33 mouse cellular contexts compared by ENCODE assay signal in the genomic region with DNA sequence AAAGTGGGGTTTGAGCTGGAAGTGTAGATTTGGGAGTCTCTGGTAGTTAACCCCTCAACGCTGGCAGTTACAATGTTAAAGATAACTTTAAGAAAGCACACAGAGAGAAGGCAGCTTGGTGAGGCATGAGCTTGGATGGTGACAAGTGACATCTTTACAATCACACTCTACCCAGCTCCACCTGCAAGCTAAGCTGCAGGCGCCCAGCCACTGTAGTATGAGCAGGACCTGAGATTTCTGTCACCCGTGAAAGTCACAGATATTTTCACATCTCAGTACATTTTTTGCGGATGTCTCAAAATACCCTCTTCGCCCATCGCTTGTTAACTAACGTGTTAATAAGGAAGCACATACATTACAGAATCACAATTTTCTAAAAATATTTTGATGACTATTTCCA. TPM values are rescaled to one million over a fixed set of nuclear protein-coding genes. Genes with fewer than 3 reads are reported as not detected.
A peak's percentile ranks its signal among the peaks of the same experiment; 100 is the strongest.
DNase-seq lines count a peak whose midpoint lies in the region; TF ChIP-seq lines count a peak whose summit lies in the region.
"Had no signal": no experiment of that assay in that cellular context is flagged by ENCODE, and none has a peak within 500 bp of the region (broad histone marks: within the 10 kb centered on the region; RNA-seq: fewer than 3 reads in every experiment).

No protein-coding gene starts in this region.

- peaks cover 3% of the 10 kb centered on the region; the same call in 1 of the 2 replicates for H3K4me1 ChIP-seq in heart, adult 2 months (ENCODE audit: control insufficient read depth, insufficient read depth, low read length)
- H3K4me1 ChIP-seq: forebrain, embryonic 13.5 days; limb, embryonic 15.5 days; neural tube, embryonic 15.5 days; stomach, embryonic 15.5 days had no signal

- H3K36me3 ChIP-seq in heart, adult 2 months (ENCODE audit: control insufficient read depth, insufficient read depth, low read length): no peaks in the 10 kb centered on the region
- H3K36me3 ChIP-seq: heart, embryonic 13.5 days; limb, embryonic 10.5 days; limb, embryonic 15.5 days; liver, embryonic 13.5 days; neural tube, embryonic 15.5 days; stomach, embryonic 15.5 days had no signal

- peak; percentile 33 for DNase-seq in right cerebral cortex, adult 18-20 months
- no peak for DNase-seq in right cerebral cortex, postnatal 4 days
- peak; percentile 65 for DNase-seq in brain, adult 2 months (ENCODE audit: low read depth, low spot score)
- DNase-seq in left cerebral cortex, postnatal 14 days (ENCODE audit: low spot score in 2 of 2): peak; percentile 45 to 53
- no peak for DNase-seq in thymus, postnatal 0 days (ENCODE audit: low spot score)
- no peak for DNase-seq in heart, adult 2 months
- DNase-seq: adrenal gland, adult 2 months; adrenal gland, postnatal 36 days; cerebellum, adult 8-10 months; cerebellum, postnatal 25 days; kidney, adult 9 months; kidney, postnatal 14 days; liver, embryonic 13.5 days; lung, adult 18-20 months; midbrain, embryonic 14.5 days; retina, postnatal 1 day; thymus, postnatal 4 days had no signal

- H3K27me3 ChIP-seq in heart, adult 2 months (ENCODE audit: control insufficient read depth, insufficient read depth, low read length): no peaks in the 10 kb centered on the region
- H3K27me3 ChIP-seq: CH12.LX; forebrain, embryonic 13.5 days; heart, embryonic 13.5 days; limb, embryonic 15.5 days; liver, embryonic 13.5 days; neural tube, embryonic 15.5 days; stomach, embryonic 15.5 days had no signal

- no peak for TF ChIP-seq POLR2A in heart, adult 2 months (IDR thresholded peaks at IDR 0.05; ENCODE audit: insufficient read depth, low read depth, low read length)

- H3K9ac ChIP-seq in heart, adult 2 months (ENCODE audit: low read depth, low read length): no peak overlapping the region
- H3K9ac ChIP-seq: forebrain, embryonic 13.5 days; hindbrain, embryonic 14.5 days; limb, embryonic 15.5 days; liver, embryonic 13.5 days; neural tube, embryonic 15.5 days; stomach, embryonic 15.5 days had no signal

- no peak for TF ChIP-seq EP300 in heart, adult 2 months (IDR thresholded peaks at IDR 0.05; ENCODE audit: insufficient read depth, low read depth, low read length)

- no peaks in the 10 kb centered on the region for H3K79me2 ChIP-seq in heart, adult 2 months (replicated peaks; ENCODE audit: control insufficient read depth, insufficient read depth, low read length)

- H3K4me3 ChIP-seq in heart, adult 2 months: no peak overlapping the region
- H3K4me3 ChIP-seq: forebrain, embryonic 13.5 days; heart, embryonic 13.5 days; limb, embryonic 10.5 days; limb, embryonic 15.5 days; liver, embryonic 13.5 days; neural tube, embryonic 15.5 days; stomach, embryonic 15.5 days had no signal

- TF ChIP-seq CTCF in heart, adult 2 months (IDR thresholded peaks at IDR 0.05): no peak

- H3K27ac ChIP-seq in heart, adult 2 months: no peak overlapping the region
- H3K27ac ChIP-seq: forebrain, embryonic 13.5 days; hindbrain, embryonic 14.5 days; limb, embryonic 10.5 days; limb, embryonic 15.5 days; liver, embryonic 13.5 days; neural tube, embryonic 15.5 days; stomach, embryonic 15.5 days had no signal

- WGBS in heart, adult 2 months: 71% methylated on average over 7 of the region's 7 CpGs

- intact Hi-C loops in left cerebral cortex, postnatal 14 days (cut with DNase I): loop anchor here (1.0 to 5.0 kb wide), 2 partner anchors 35 to 77 kb away; no protein-coding TSS in a partner anchor
- intact Hi-C loops in heart, adult 2 months (cut with DNase I): loop anchor here (5.0 kb wide), 1 partner anchor 48 kb away; no protein-coding TSS in a partner anchor

RNA-seq across cellular contexts. Expression of a gene that starts 36.6 kb away (rescaled TPM):
- 1 to 10 TPM; 1.4 to 1.6 TPM for total RNA-seq in left cerebral cortex, postnatal 14 days (2021)
- not detected in 2 replicates for polyA plus RNA-seq in thymus, postnatal 0 days (2015; fragmentation: Nextera tagmentation; extraction: Ambion mirVana)
- not detected for total RNA-seq in heart, adult 2 months (2021)
- polyA plus RNA-seq in heart, adult 2 months (2012; rRNA removed): 0.08 and 0.38 TPM in 2 replicates
- total RNA-seq: adrenal gland, adult 2 months; adrenal gland, postnatal 36 days; CH12.LX; gastrocnemius, adult 8-10 months; gastrocnemius, postnatal 4 days; heart, adult 8-10 months; heart, postnatal 10 days; hematopoietic stem cell, adult 5-6 weeks; monocyte, adult 5-6 weeks had no signal
- polyA plus RNA-seq: activated CD4-positive, CD25-positive, alpha-beta regulatory T cell, adult 4 months; adrenal gland, adult 2 months; forebrain, embryonic 13.5 days; intestine, postnatal 0 days; limb, embryonic 10.5 days; limb, embryonic 15.5 days; liver, embryonic 13.5 days; stomach, embryonic 15.5 days had no signal

Comparison
In these comparisons a context has a peak if more than half of its experiments do, and no peak if none do; other contexts are left out.
1. DNase-seq: peak in right cerebral cortex, adult 18-20 months (single experiment), brain, adult 2 months (single experiment) and left cerebral cortex, postnatal 14 days (2 of 2); none in right cerebral cortex, postnatal 4 days (single experiment), thymus, postnatal 0 days (single experiment) and heart, adult 2 months (0 of 2).